Mouse (Mus musculus) bone marrow macrophage, adult 2 months (primary cell): ENCODE results near the gene Bhlha15.

Experiments used
- CTCF ChIP-seq: IDR thresholded peaks from 2 replicates; pipeline ENCODE4 v1.5.1; 2012; ENCODE audit warnings: low read depth, mild to moderate bottlenecking, low read length, moderate library complexity
- POLR2A ChIP-seq: IDR thresholded peaks from 2 replicates; pipeline ENCODE4 v1.6.1; 2012; ENCODE audit warnings: mild to moderate bottlenecking, low read depth, low read length, borderline replicate concordance

- no peak for TF ChIP-seq POLR2A
- no peak for TF ChIP-seq CTCF
Measured at GRCm38 (mm10) chr5:144192673-144193072, 2.6 kb downstream of the Bhlha15 start.
